Mouse (Mus musculus): Measurements from ENCODE around the gene Dnaic2.

DNA sequence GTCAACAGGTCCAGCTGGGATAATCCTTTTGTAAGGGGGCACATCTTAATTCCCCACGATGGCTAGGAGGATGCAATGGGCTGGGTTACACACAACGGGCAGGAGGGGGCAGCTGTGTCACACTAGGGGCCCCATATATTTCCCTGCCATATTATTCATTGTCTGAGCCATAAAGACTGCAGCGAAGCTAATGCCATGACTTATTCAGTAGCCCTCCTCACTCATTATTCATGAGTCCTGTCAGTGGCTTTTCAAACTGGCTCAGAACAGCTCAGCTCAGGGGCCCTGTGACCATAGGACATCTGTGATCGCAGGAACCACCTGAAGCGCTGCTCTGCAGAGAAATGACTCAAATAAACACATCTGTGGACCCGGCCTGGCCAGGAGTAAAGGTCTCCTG is 14.2 kb downstream of the Dnaic2 start:
- TF ChIP-seq JUND (conservative IDR thresholded peaks at IDR 0.05; ENCODE audit: low read depth, low read length) (no peak), KAT2A (IDR thresholded peaks at IDR 0.05; ENCODE audit: insufficient replicate concordance, low read length) (no peak), POLR2AphosphoS2 (IDR thresholded peaks at IDR 0.05; ENCODE audit: low read depth, low read length) (no peak), ZMIZ1 (IDR thresholded peaks at IDR 0.05; ENCODE audit: low read depth, low read length) (no peak), CTCF (conservative IDR thresholded peaks at IDR 0.05 in 1 of 2, IDR thresholded peaks at IDR 0.05 in 1 of 2; ENCODE audit: low read depth in 2 of 2, low read length in 2 of 2) (peak in 1 of 2 experiments; percentile 41; a peak in 2 of 4 replicates)
